Mouse (Mus musculus): ENCODE measurements around the gene 4931429L15Rik. TPM values are rescaled to one million over a fixed set of nuclear protein-coding genes. Genes with fewer than 3 reads are reported as not detected.

4931429L15Rik gene
- total RNA-seq, 2 experiments from 2014 or later, result not detected

DNA sequence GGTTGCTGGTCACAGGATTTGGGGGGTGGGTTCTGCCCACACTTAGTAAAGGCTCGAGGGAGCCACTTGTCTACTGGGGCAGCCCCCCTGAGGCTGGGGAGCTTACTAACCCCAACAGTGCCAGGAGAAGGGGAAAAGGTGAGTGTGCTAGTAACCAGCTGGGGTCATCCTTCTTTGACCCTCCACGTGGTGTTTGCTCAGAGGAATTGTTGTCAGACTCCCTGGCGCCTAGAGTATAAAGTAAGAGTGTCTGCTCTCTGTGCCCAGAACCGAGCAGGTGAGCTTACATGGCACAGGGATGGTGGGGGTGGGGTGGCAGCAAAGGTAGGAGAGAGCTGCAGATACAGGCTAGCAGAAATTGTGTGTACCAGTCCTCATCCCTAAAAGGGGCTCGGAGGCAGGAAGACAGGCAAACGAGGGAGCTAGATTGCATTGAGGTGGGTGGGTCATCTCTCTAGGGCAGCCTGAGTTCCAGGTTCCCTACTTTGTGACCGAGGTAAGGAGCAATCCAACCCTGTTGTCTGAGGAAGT, 51.4 kb downstream of the 4931429L15Rik start, which contains the start of gene Apoa5:
Apoa5 (plus strand) TSS at position 291 of the 531 bp plus-strand sequence.
- DNase-seq, result no peak
- Histone ChIP-seq H3K4me3 (no peak within 1 kb of the TSS), H3K27ac (no peak within 1 kb of the TSS)
- intact Hi-C loops (cut with DNase I), result no loop called here
- TF ChIP-seq CTCF (IDR thresholded peaks at IDR 0.05), result no peak

DNA sequence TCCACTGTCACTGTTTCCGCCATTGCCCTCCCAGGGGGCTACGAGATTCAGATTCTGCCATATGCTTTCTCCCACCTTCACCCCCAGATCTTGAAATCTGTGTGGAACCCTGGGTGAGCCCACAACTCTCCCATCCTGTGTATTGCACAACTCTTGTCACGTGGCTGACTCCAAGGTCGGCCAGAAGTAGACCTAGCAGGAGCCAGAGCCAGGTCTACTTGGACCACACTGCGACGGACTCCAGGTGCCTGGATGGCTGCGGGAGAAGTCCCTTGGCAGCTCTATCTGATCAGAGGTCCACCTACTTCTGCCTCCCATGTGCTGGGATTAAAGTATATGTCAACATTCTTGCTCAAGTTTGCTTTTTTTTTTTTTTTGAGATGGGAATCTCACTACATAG, 58.7 kb downstream of the 4931429L15Rik start:
- TF ChIP-seq CTCF (IDR thresholded peaks at IDR 0.05), result no peak
- intact Hi-C loops (cut with DNase I), result no loop called here
- peak; percentile 38 for DNase-seq
- H3K27ac ChIP-seq, result no peak overlapping the region
- no peak overlapping the region for H3K4me3 ChIP-seq

DNA sequence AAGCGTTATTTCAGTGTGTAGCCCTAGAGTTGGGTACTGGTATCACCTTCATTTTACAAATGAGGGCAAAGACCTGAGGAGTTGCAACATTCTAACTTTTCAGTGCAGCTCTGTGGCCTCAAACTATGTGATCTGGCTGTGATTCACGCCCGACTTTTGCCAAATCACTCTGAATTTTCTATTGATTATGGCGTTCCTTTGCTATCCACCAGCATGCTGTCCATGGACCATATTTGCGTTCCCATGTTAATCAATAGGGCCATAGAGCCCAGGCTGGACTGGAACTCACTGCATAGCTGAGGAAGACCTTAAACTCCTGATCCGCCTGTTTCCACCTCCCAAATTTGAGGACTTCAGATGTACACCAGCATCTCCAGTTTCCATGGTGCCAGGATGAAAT, 60.7 kb downstream of the 4931429L15Rik start:
- TF ChIP-seq CTCF (IDR thresholded peaks at IDR 0.05), result no peak
- intact Hi-C loops (cut with DNase I), result no loop called here
- H3K27ac ChIP-seq, result no peak overlapping the region
- H3K4me3 ChIP-seq, result no peak overlapping the region
- no peak for DNase-seq

DNA sequence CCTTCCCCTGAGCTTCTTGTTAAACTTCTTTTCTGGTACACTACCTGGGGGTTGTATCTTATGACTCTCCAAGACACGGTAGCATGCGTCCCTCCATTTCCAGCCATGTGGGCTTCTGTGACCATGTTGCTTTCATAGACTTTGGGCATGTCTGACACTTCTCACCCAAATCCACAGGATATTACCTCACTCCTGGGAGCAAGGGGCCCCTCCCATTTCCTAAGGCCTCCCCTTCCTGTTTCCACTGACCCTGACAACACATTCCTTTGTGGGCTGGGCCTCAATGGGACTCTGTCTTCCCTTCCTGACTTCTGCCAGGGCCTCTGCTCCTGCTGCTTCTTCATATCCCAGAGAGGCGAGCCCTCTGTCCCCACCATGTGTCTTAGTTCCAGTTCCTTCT, 62.2 kb downstream of the 4931429L15Rik start:
- TF ChIP-seq CTCF (IDR thresholded peaks at IDR 0.05), result no peak
- DNase-seq, result no peak
- intact Hi-C loops (cut with DNase I), result no loop called here
- no peak overlapping the region for H3K27ac ChIP-seq
- no peak overlapping the region for H3K4me3 ChIP-seq

DNA sequence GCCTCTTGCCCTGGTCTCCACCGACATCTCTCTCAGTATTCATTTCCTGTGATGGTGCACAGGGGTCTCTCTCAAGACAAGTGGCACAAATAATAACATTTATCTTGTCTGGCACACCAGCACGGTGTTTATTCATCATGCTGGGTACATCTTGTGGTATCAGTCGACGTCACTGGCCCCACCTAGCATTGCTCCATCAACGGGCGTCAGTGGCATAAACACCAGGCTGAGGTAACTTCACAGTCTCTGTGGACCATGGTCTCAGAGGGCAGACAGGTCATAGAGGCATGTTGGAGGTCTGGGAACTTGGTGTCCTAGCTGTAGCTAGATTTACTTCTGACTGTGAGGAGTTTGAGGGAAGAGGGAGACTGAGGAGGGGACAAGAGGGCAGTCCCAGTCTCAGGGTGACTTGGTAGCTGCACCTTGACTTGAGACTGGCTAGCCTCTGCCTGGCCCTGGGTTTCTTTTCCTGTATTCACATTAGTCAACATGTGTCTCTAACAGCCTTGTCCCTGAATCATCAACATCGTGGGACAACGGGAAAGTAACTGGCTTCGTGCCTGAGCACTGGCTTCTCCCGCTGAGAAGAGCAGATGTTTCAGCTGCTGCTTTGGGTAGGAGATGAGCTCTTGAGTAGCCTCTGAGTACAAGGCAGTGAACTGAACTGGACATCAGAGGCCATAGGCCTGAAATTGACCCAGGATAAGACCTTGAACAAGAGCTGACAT, 63.0 kb downstream of the 4931429L15Rik start:
- Histone ChIP-seq H3K4me3 (no peak overlapping the region), H3K27ac (no peak overlapping the region)
- no peak for DNase-seq
- intact Hi-C loops (cut with DNase I), result no loop called here
- no peak for TF ChIP-seq CTCF (IDR thresholded peaks at IDR 0.05)

DNA sequence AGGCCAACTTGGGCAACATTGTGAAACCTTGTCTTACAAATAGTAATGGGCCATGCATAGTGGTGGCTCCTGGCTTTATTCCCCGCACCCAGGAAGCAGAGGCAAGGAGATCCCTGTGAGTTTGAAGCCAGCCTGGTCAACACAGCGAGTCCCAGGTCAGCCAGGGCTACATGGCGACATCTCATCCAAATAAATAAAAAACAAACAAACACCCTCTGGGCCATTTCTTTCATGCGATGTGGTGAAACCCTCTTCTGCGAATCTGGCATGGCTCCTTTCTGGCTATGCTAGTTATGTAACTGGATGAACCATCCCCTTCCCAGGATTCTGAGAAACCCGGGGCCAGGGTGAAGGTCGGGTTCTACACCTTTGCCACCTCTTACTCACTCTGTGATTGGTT, 63.6 kb downstream of the 4931429L15Rik start:
- TF ChIP-seq CTCF (IDR thresholded peaks at IDR 0.05), result no peak
- no peak for DNase-seq
- intact Hi-C loops (cut with DNase I), result no loop called here
- H3K4me3 ChIP-seq, result no peak overlapping the region
- H3K27ac ChIP-seq, result no peak overlapping the region

Other genes with a start within 250 kb of the 4931429L15Rik start
- not detected for gene Apoa1, start 91.4 kb downstream of the 4931429L15Rik start, total RNA-seq (2021)
- gene Apoc3, start 84.3 kb downstream of the 4931429L15Rik start, total RNA-seq (2021), result not detected
- not detected for gene Apoa4, start 79.3 kb downstream of the 4931429L15Rik start, total RNA-seq (2021)
- not detected for gene Apoa5, start 51.4 kb downstream of the 4931429L15Rik start, total RNA-seq (2021)
- 10 to 100 TPM; 22.7 to 30.6 TPM for gene Zpr1, start 46.9 kb downstream of the 4931429L15Rik start, total RNA-seq (2021)
- 1 to 10 TPM; 8.4 to 8.5 TPM for gene Bud13, start 37.0 kb downstream of the 4931429L15Rik start, total RNA-seq (2021)